Mouse (Mus musculus) forebrain, embryonic 13.5 days (tissue): ENCODE data around the gene Golph3l. TPM values are rescaled to one million over a fixed set of nuclear protein-coding genes. Genes with fewer than 3 reads are reported as not detected.
"Not testable (repeated sequence)": the region's sequence is repeated elsewhere in the genome, so short reads cannot be mapped to it uniquely, and the experiment has no call there.

Experiments
- ATAC-seq: fragments of 200-750 bp; cut with Nextera tagmentation; 2 replicates; pipeline ENCODE4 v1.8.0; 2017
- H3K27ac ChIP-seq: fragments of 300-500 bp; sonication (generic); 2 replicates; pipeline ENCODE4 v1.5.1; 2015; ENCODE audit warnings: inconsistent platforms, mild to moderate bottlenecking, moderate library complexity
- H3K27me3 ChIP-seq: fragments of 300-500 bp; sonication (generic); 2 replicates; pipeline ENCODE4 v1.6.1; 2015; ENCODE audit warnings: mild to moderate bottlenecking, inconsistent platforms
- H3K36me3 ChIP-seq: fragments of 300-500 bp; sonication (generic); 2 replicates; pipeline ENCODE4 v1.6.1; 2015; ENCODE audit warnings: mild to moderate bottlenecking, inconsistent platforms; ENCODE audit not compliant: poor library complexity, severe bottlenecking
- H3K4me1 ChIP-seq: fragments of 300-500 bp; sonication (generic); 2 replicates; pipeline ENCODE4 v1.6.1; 2015; ENCODE audit warnings: inconsistent platforms
- H3K4me2 ChIP-seq: fragments of 300-500 bp; sonication (generic); 2 replicates; pipeline ENCODE4 v1.6.1; 2015; ENCODE audit warnings: inconsistent platforms, mild to moderate bottlenecking, moderate library complexity
- H3K4me3 ChIP-seq: fragments of 300-500 bp; sonication (generic); 2 replicates; pipeline ENCODE4 v1.5.1; 2015; ENCODE audit warnings: mild to moderate bottlenecking, inconsistent platforms
- H3K9ac ChIP-seq: fragments of 300-500 bp; sonication (generic); 2 replicates; pipeline ENCODE4 v1.6.1; 2015; ENCODE audit warnings: mild to moderate bottlenecking, inconsistent platforms
- H3K9me3 ChIP-seq: fragments of 300-500 bp; sonication (generic); replicated peaks from 2 replicates; pipeline ENCODE4 v1.6.1; 2016; ENCODE audit warnings: inconsistent platforms
- WGBS: fragments of 180-500 bp; shearing (Covaris S2); methylation state at CpG from one replicate; pipeline ENCODE4 v1.1.7; 2015; 5-methylcytosine and 5-hydroxymethylcytosine counted together
- polyA plus RNA-seq: library from polyadenylated mRNA; unstranded; fragments of >200 nt; fragmentation: Nextera tagmentation; extraction: Ambion mirVana; gene quantifications from 2 replicates; pipeline ENCODE4 v1.2.1, GENCODE M21; 2015

The Golph3l gene
- polyA plus RNA-seq, 1 experiment from 2014 or later: 35.6 TPM

DNA sequence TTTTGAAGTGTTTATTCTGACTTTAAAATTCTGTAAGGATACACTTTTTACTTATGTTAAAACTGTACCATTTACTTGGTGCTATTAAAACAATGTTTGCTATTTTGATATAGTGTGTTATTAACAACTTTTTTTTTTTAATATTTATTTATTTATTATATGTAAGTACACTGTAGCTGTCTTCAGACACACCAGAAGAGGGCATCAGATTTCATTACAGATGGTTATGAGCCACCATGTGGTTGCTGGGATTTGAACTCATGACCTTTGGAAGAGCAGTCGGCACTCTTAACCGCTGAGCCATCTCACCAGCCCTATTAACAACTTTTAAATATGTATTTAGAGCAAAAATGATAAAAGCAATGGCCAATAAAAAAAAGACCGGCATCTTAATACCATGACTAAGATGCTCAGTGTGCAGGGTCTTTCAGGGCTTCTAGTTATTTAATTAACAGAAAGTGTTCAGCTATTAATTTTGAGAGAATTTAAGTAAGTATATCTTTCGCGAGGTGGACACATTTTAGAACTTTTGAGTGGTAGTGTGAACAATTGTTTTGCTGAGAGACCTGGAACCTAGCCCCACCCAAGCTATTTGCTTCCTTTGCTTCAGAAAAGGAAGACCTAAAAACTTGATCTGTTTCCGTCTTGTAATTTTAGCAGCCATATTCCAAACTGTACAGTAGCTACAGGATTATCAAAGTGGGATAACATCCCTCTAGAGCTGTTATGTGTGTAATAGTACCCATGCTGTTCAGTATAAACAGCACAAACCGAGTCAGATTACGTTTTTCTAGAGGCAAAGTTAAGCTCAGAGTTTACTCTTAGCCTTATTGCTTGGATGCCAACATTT is 755 bp upstream of the Golph3l start:
- ATAC-seq: no peak
- Histone ChIP-seq H3K27me3 (no peaks in the 10 kb centered on the region), H3K4me3 (peak overlapping the region; percentile 81), H3K36me3 (peaks cover 13% of the 10 kb centered on the region), H3K4me1 (peaks cover 12% of the 10 kb centered on the region), H3K9ac (peak overlapping the region; percentile 45; the same call in 1 of the 2 replicates), H3K27ac (peak overlapping the region; percentile 62; the same call in 1 of the 2 replicates), H3K4me2 (peak overlapping the region; percentile 58), H3K9me3 (no peaks in the 10 kb centered on the region)
- 51% methylated on average over 8 of the region's 8 CpGs for WGBS

DNA sequence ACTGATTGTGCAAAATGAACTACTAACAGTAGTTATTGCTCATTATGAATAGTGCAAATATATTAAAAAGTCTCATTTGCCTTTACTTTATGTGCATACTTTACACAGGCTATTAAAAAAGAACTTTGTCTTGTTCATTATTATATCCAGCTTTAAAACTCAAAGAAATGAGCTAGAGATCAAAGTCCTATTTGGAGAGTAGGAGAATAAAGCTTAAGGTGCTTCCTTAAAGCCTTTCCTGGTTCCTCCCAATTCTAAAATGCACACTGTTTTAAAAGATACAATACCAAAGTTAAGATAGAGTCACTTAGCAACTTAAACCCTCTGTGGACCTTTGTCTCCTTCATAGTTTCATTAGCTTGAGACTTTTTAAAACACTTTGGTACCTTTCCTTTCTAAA is 10.0 kb downstream of the Golph3l start:
- H3K36me3 ChIP-seq: peaks cover 26% of the 10 kb centered on the region
- no peak for ATAC-seq

GRCm38 (mm10) chr3:95601287-95601686 is 12.6 kb downstream of the Golph3l start:
- WGBS: 95% methylated on average over 3 of the region's 3 CpGs
- no peak overlapping the region for H3K9ac ChIP-seq
- no peak overlapping the region for H3K27ac ChIP-seq
- no peak overlapping the region for H3K4me2 ChIP-seq
- H3K27me3 ChIP-seq: no peaks in the 10 kb centered on the region
- H3K9me3 ChIP-seq: no peaks in the 10 kb centered on the region
- no peak overlapping the region for H3K4me3 ChIP-seq
- 0 out of 2 replicates have a peak, but pooled peaks cover 3% of the 10 kb centered on the region for H3K36me3 ChIP-seq
- H3K4me1 ChIP-seq: no peaks in the 10 kb centered on the region
- ATAC-seq: no peak

More for the DNA sequence above, 10.0 kb downstream of the Golph3l start:
- no peak overlapping the region for H3K4me3 ChIP-seq
- no peak overlapping the region for H3K27ac ChIP-seq
- no peak overlapping the region for H3K4me2 ChIP-seq
- H3K9ac ChIP-seq: no peak overlapping the region
- H3K4me1 ChIP-seq: no peaks in the 10 kb centered on the region
- no peaks in the 10 kb centered on the region for H3K27me3 ChIP-seq
- no peaks in the 10 kb centered on the region for H3K9me3 ChIP-seq

GRCm38 (mm10) chr3:95606096-95606495 is 17.4 kb downstream of the Golph3l start:
- Histone ChIP-seq H3K27me3 (no peaks in the 10 kb centered on the region), H3K36me3 (peaks cover 28% of the 10 kb centered on the region), H3K9me3 (no peaks in the 10 kb centered on the region), H3K4me1 (no peaks in the 10 kb centered on the region), H3K4me3 (no peak overlapping the region), H3K27ac (no peak overlapping the region), H3K9ac (no peak overlapping the region), H3K4me2 (no peak overlapping the region)
- WGBS: 87% methylated on average over 3 of the region's 3 CpGs
- no peak for ATAC-seq

GRCm38 (mm10) chr3:95609195-95609594 is 20.5 kb downstream of the Golph3l start:
- WGBS: 72% methylated on average over 3 of the region's 3 CpGs

GRCm38 (mm10) chr3:95613996-95614395 is 25.3 kb downstream of the Golph3l start:
- Histone ChIP-seq H3K4me1 (no peaks in the 10 kb centered on the region), H3K27ac (no peak overlapping the region), H3K9ac (no peak overlapping the region), H3K4me2 (no peak overlapping the region), H3K36me3 (peaks cover 60% of the 10 kb centered on the region), H3K27me3 (no peaks in the 10 kb centered on the region), H3K9me3 (no peaks in the 10 kb centered on the region), H3K4me3 (no peak overlapping the region)
- WGBS: 94% methylated on average over 1 of the region's 1 CpGs
- ATAC-seq: no peak

More at GRCm38 (mm10) chr3:95609195-95609594, 20.5 kb downstream of the Golph3l start:
- Histone ChIP-seq H3K27me3 (no peaks in the 10 kb centered on the region), H3K36me3 (peaks cover 36% of the 10 kb centered on the region), H3K4me2 (no peak overlapping the region), H3K9ac (no peak overlapping the region), H3K4me3 (no peak overlapping the region), H3K9me3 (no peaks in the 10 kb centered on the region), H3K4me1 (no peaks in the 10 kb centered on the region), H3K27ac (no peak overlapping the region)
- ATAC-seq: no peak

DNA sequence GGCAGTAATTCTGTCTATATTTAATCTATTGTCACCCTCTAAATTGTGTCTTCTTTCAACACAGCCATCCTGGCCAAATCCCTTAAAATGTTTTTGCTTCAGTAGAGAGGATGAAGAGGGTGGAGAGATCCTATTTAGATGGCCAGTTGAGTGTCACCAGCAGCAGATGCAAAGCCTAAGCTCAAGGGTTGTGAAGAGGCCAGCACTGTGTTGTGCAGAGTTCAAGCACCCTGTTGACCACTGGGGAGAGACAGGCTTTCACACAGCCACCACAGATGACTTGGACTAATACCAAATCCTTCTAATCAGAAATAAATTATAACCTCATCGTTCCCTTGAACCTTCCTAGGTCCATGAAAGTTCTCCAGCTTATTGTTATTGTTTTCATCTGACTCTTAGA is 29.8 kb downstream of the Golph3l start:
- Histone ChIP-seq H3K36me3 (peaks cover 52% of the 10 kb centered on the region), H3K27me3 (no peaks in the 10 kb centered on the region), H3K9me3 (no peaks in the 10 kb centered on the region), H3K4me3 (no peak overlapping the region), H3K4me1 (no peaks in the 10 kb centered on the region), H3K4me2 (no peak overlapping the region), H3K27ac (no peak overlapping the region), H3K9ac (no peak overlapping the region)
- WGBS: 88% methylated on average over 1 of the region's 1 CpGs
- ATAC-seq: no peak

GRCm38 (mm10) chr3:95621241-95621640 is 32.5 kb downstream of the Golph3l start:
- 89% methylated on average over 1 of the region's 1 CpGs for WGBS
- no peak overlapping the region for H3K27ac ChIP-seq
- H3K9me3 ChIP-seq: no peaks in the 10 kb centered on the region
- H3K36me3 ChIP-seq: peaks cover 40% of the 10 kb centered on the region
- ATAC-seq: no peak
- H3K4me2 ChIP-seq: no peak overlapping the region
- no peaks in the 10 kb centered on the region for H3K27me3 ChIP-seq
- H3K4me3 ChIP-seq: no peak overlapping the region
- H3K9ac ChIP-seq: no peak overlapping the region
- H3K4me1 ChIP-seq: peaks cover 10% of the 10 kb centered on the region

DNA sequence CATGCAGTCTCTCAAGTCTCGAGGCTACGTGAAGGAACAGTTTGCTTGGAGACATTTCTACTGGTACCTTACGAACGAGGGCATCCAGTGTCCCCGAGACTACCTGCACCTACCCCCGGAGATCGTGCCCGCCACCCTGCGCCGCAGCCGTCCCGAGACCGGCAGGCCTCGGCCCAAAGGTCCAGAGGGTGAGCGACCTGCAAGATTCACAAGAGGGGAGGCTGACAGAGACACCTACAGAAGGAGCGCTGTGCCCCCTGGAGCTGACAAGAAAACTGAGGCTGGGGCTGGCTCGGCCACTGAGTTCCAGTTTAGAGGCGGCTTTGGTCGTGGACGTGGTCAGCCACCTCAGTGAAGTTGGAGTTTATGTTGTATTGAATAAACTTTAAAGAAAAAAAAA is 33.7 kb downstream of the Golph3l start:
- H3K9me3 ChIP-seq, H3K27me3 ChIP-seq, H3K27ac ChIP-seq, H3K9ac ChIP-seq, ATAC-seq, H3K4me2 ChIP-seq, H3K4me3 ChIP-seq: not testable (repeated sequence)
- 95% methylated on average over 20 of the region's 20 CpGs for WGBS
- Histone ChIP-seq H3K4me1 (peaks cover 21% of the 10 kb centered on the region), H3K36me3 (peaks cover 36% of the 10 kb centered on the region)

- no peaks in the 10 kb centered on the region for H3K9me3 ChIP-seq
- H3K4me1 ChIP-seq: peaks cover 24% of the 10 kb centered on the region
- H3K27ac ChIP-seq: no peak overlapping the region
- no peak for ATAC-seq
- H3K9ac ChIP-seq: no peak overlapping the region
- no peak overlapping the region for H3K4me3 ChIP-seq
- H3K36me3 ChIP-seq: peaks cover 37% of the 10 kb centered on the region
- 45% methylated on average over 2 of the region's 2 CpGs for WGBS
- no peaks in the 10 kb centered on the region for H3K27me3 ChIP-seq
- H3K4me2 ChIP-seq: no peak overlapping the region
Measured at GRCm38 (mm10) chr3:95623551-95623950, 34.8 kb downstream of the Golph3l start.

- H3K27me3 ChIP-seq, ATAC-seq, H3K9me3 ChIP-seq: not testable (repeated sequence)
- peak overlapping the region; percentile 65 for H3K4me3 ChIP-seq
- peaks cover 37% of the 10 kb centered on the region for H3K36me3 ChIP-seq
- peaks cover 24% of the 10 kb centered on the region for H3K4me1 ChIP-seq
- WGBS: 69% methylated on average over 5 of the region's 5 CpGs
- H3K27ac ChIP-seq: peak overlapping the region; percentile 49
- H3K4me2 ChIP-seq: peak overlapping the region; percentile 53
- H3K9ac ChIP-seq: peak overlapping the region; percentile 55; the same call in 1 of the 2 replicates
Measured at GRCm38 (mm10) chr3:95623991-95624515, 35.3 kb downstream of the Golph3l start.

GRCm38 (mm10) chr3:95624628-95625503 is 36.1 kb downstream of the Golph3l start, which contains the start of gene Ensa:
Gene Ensa (plus strand): TSS chr3:95624993.
- peak within 1 kb of the TSS; percentile 89 for H3K27ac ChIP-seq
- H3K9ac ChIP-seq: peak within 1 kb of the TSS; percentile 73
- peak within 1 kb of the TSS; percentile 65 for H3K4me3 ChIP-seq
- under 1% methylated on average over 44 of the region's 44 CpGs for WGBS
- peak within 1 kb of the TSS; percentile 84 for H3K4me2 ChIP-seq
- no peaks in the 10 kb centered on the region for H3K9me3 ChIP-seq
- peak; percentile 99 for ATAC-seq
- peaks cover 24% of the 10 kb centered on the region for H3K4me1 ChIP-seq
- no peaks in the 10 kb centered on the region for H3K27me3 ChIP-seq
- H3K36me3 ChIP-seq: peaks cover 41% of the 10 kb centered on the region
